Mouse (Mus musculus) MEL (cell line): ENCODE measurements around the gene Ubtd2.

Experiments
- CHD2 ChIP-seq: IDR thresholded peaks from 2 replicates; pipeline ENCODE4 v1.6.1; 2011; ENCODE audit warnings: low read length, improper control_type of control experiment
- CTCF ChIP-seq, 3 experiments: IDR thresholded peaks in 2 of 3; conservative IDR thresholded peaks in 1 of 3; 2 replicates each; pipeline ENCODE4 v1.5.1; 2011 to 2012; ENCODE audit warnings: low read length in 3 of 3, low read depth in 2 of 3, mild to moderate bottlenecking in 2 of 3, improper control_type of control experiment in 1 of 3, inconsistent platforms in 1 of 3, mixed read lengths in 1 of 3, moderate library complexity in 1 of 3; ENCODE audit not compliant: control insufficient read depth in 1 of 3, insufficient read depth in 1 of 3, poor library complexity in 1 of 3, severe bottlenecking in 1 of 3
- EP300 ChIP-seq, 2 experiments: IDR thresholded peaks; 2 replicates each; pipeline ENCODE4 v1.6.1; 2011; ENCODE audit warnings: improper control_type of control experiment in 2 of 2, low read length in 2 of 2, low read depth in 1 of 2, mild to moderate bottlenecking in 1 of 2
- GATA1 ChIP-seq: IDR thresholded peaks from 2 replicates; pipeline ENCODE4 v1.6.1; 2011; ENCODE audit warnings: low read depth, low read length, improper control_type of control experiment
- MEF2A ChIP-seq: IDR thresholded peaks from 2 replicates; pipeline ENCODE4 v1.6.1; 2014; ENCODE audit warnings: low read depth, mild to moderate bottlenecking, inconsistent platforms, low read length, improper control_type of control experiment; ENCODE audit not compliant: poor library complexity, insufficient replicate concordance, severe bottlenecking; ENCODE audit errors: extremely low read depth
- MYC ChIP-seq: IDR thresholded peaks from 2 replicates; pipeline ENCODE4 v1.6.1; 2011; ENCODE audit warnings: low read depth, mild to moderate bottlenecking, low read length, improper control_type of control experiment, moderate library complexity
- POLR2A ChIP-seq, 2 experiments: IDR thresholded peaks; 2 replicates each; pipeline ENCODE4 v1.6.1; 2011 to 2012; ENCODE audit warnings: low read length in 2 of 2, mild to moderate bottlenecking in 2 of 2, control low read depth in 1 of 2, improper control_type of control experiment in 1 of 2, low read depth in 1 of 2, moderate library complexity in 1 of 2; ENCODE audit not compliant: control insufficient read depth in 1 of 2, insufficient read depth in 1 of 2, poor library complexity in 1 of 2
- RAD21 ChIP-seq: IDR thresholded peaks from 2 replicates; pipeline ENCODE4 v1.6.1; 2011; ENCODE audit warnings: mild to moderate bottlenecking, low read depth, low read length, improper control_type of control experiment
- TAL1 ChIP-seq: IDR thresholded peaks from 2 replicates; pipeline ENCODE4 v1.6.1; 2012; ENCODE audit warnings: mild to moderate bottlenecking, inconsistent platforms, low read length, moderate library complexity, mixed read lengths
- TCF12 ChIP-seq: IDR thresholded peaks from 2 replicates; pipeline ENCODE4 v1.6.1; 2014; ENCODE audit warnings: low read depth, mild to moderate bottlenecking, inconsistent platforms, low read length, improper control_type of control experiment, moderate library complexity
- USF1 ChIP-seq: IDR thresholded peaks from 2 replicates; pipeline ENCODE4 v1.6.1; 2014; ENCODE audit warnings: low read depth, mild to moderate bottlenecking, inconsistent platforms, low read length, improper control_type of control experiment, moderate library complexity
- ZKSCAN1 ChIP-seq: IDR thresholded peaks from 2 replicates; pipeline ENCODE4 v1.6.1; 2012; ENCODE audit warnings: low read depth, mild to moderate bottlenecking, inconsistent platforms, low read length, improper control_type of control experiment, moderate library complexity
- ZNF384 ChIP-seq: IDR thresholded peaks from 2 replicates; pipeline ENCODE4 v1.6.1; 2012; ENCODE audit warnings: low read depth, mild to moderate bottlenecking, inconsistent platforms, low read length, improper control_type of control experiment

DNA sequence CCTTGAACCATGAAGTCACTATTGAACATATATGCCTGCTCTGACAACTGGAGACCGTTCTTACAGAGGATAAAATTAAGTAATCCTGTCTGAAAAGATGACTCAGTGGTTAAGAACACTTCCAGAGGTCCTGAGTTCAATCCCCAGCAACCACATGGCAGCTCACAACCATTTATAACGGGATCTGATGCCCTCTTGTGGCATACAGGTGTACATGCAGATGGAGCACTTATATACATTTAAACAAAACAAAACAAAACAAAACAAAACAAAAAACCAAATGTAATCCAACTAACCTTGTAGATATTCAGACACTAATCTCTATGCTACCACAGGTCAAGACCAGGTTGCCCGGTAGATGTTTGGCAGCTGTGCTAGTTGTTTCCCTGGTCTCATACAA, 32.3 kb downstream of the Ubtd2 start:
- TF ChIP-seq MYC (peak; percentile 93), CTCF (IDR thresholded peaks at IDR 0.05 in 2 of 3, conservative IDR thresholded peaks at IDR 0.05 in 1 of 3; ENCODE audit: control insufficient read depth in 1 of 3, insufficient read depth in 1 of 3, low read depth in 2 of 3, low read length in 3 of 3, poor library complexity in 1 of 3, severe bottlenecking in 1 of 3) (peak; percentile 36 to 70 (median 61); a peak in 5 of 6 replicates), ZKSCAN1 (no peak), POLR2A (IDR thresholded peaks at IDR 0.05; ENCODE audit: control insufficient read depth in 1 of 2, insufficient read depth in 1 of 2, low read depth in 1 of 2, low read length in 2 of 2, poor library complexity in 1 of 2) (no peak), TCF12 (no peak), GATA1 (no peak), RAD21 (peak; percentile 57), CHD2 (no peak), USF1 (no peak), MEF2A (no peak), EP300 (IDR thresholded peaks at IDR 0.05; ENCODE audit: low read depth in 1 of 2, low read length in 2 of 2) (no peak), ZNF384 (no peak), TAL1 (no peak)
